Comparison of ENCODE assay signal across 20 mouse cellular contexts in genomic region chr5:35037438-35037837, GRCm38 (mm10). TPM values are rescaled to one million over a fixed set of nuclear protein-coding genes. Genes with fewer than 3 reads are reported as not detected.
DNase-seq lines count a peak whose midpoint lies in the region; ATAC-seq and TF ChIP-seq lines count a peak whose summit lies in the region.
"Had no signal": no experiment of that assay in that cellular context is flagged by ENCODE, and none has a peak within 500 bp of the region (broad histone marks: within the 10 kb centered on the region; RNA-seq: fewer than 3 reads in every experiment).

No protein-coding gene starts in this region.

- H3K4me3 ChIP-seq in heart, embryonic 10.5 days, result no peak overlapping the region
- no peak overlapping the region for H3K4me3 ChIP-seq in stomach, embryonic 14.5 days (ENCODE audit: low read depth, low read length)
- no peak overlapping the region for H3K4me3 ChIP-seq in intestine, postnatal 0 days (ENCODE audit: low read depth, low read length)
- H3K4me3 ChIP-seq in left cerebral cortex, adult 2 months, result no peak overlapping the region
- H3K4me3 ChIP-seq: hindbrain, embryonic 15.5 days; kidney, embryonic 15.5 days; limb, embryonic 12.5 days had no signal

- TF ChIP-seq CTCF in intestine, postnatal 0 days (IDR thresholded peaks at IDR 0.05; ENCODE audit: low read depth), result no peak
- no peak for TF ChIP-seq CTCF in left cerebral cortex, adult 2 months (IDR thresholded peaks at IDR 0.05)

- intact Hi-C loops in left cerebral cortex, adult 2 months (cut with DNase I), result no loop called here

- H3K27ac ChIP-seq in heart, embryonic 10.5 days, result peak overlapping the region; percentile 26; the same call in 1 of the 2 replicates
- H3K27ac ChIP-seq in stomach, embryonic 14.5 days (ENCODE audit: low read length), result 0 out of 2 replicates have a peak overlapping the region, but pooled peaks have one; percentile 24
- H3K27ac ChIP-seq in intestine, postnatal 0 days (ENCODE audit: low read depth, low read length), result no peak overlapping the region
- no peak overlapping the region for H3K27ac ChIP-seq in left cerebral cortex, adult 2 months
- H3K27ac ChIP-seq: hindbrain, embryonic 15.5 days; kidney, embryonic 15.5 days; limb, embryonic 12.5 days; liver, embryonic 14.5 days had no signal

- no peak overlapping the region for H3K4me2 ChIP-seq in stomach, embryonic 14.5 days (replicated peaks; ENCODE audit: low read depth, low read length)
- H3K4me2 ChIP-seq in intestine, postnatal 0 days (replicated peaks; ENCODE audit: low read depth), result no peak overlapping the region
- H3K4me2 ChIP-seq: hindbrain, embryonic 15.5 days; kidney, embryonic 15.5 days; limb, embryonic 12.5 days had no signal

- ATAC-seq in stomach, embryonic 14.5 days (ENCODE audit: insufficient number of reproducible peaks, insufficient read depth, low FRiP score, low read depth), result no peak
- ATAC-seq in intestine, postnatal 0 days, result no peak
- ATAC-seq: forebrain, embryonic 16.5 days; intestine, embryonic 16.5 days had no signal

- H3K27me3 ChIP-seq in heart, embryonic 10.5 days (ENCODE audit: insufficient read depth, poor library complexity, severe bottlenecking), result no peaks in the 10 kb centered on the region
- no peaks in the 10 kb centered on the region for H3K27me3 ChIP-seq in stomach, embryonic 14.5 days (ENCODE audit: control insufficient read depth, insufficient read depth, low read length)
- no peaks in the 10 kb centered on the region for H3K27me3 ChIP-seq in intestine, postnatal 0 days (replicated peaks; ENCODE audit: control insufficient read depth, insufficient read depth, low read length)
- H3K27me3 ChIP-seq: hindbrain, embryonic 15.5 days; kidney, embryonic 15.5 days; limb, embryonic 12.5 days had no signal

- DNase-seq in heart, embryonic 10.5 days (ENCODE audit: low spot score), result no peak
- DNase-seq in heart, adult 9 months (ENCODE audit: low spot score in 2 of 2), result no peak
- DNase-seq in urinary bladder, adult 2 months (ENCODE audit: low spot score), result peak; percentile 50
- DNase-seq in urinary bladder, postnatal 25 days (ENCODE audit: low spot score), result no peak
- no peak for DNase-seq in T-cell, adult 2 months (ENCODE audit: low spot score)
- DNase-seq in left cerebral cortex, adult 2 months (ENCODE audit: extremely low spot score in 1 of 2, low spot score in 2 of 2), result no peak
- DNase-seq: cerebellum, adult 18-20 months; cerebellum, postnatal 25 days; embryo, embryonic 11 days; heart, postnatal 4 days; right cerebral cortex, adult 18-20 months; thymus, adult 2 months had no signal

- no peak overlapping the region for H3K9ac ChIP-seq in stomach, embryonic 14.5 days (replicated peaks; ENCODE audit: low read depth, low read length)
- H3K9ac ChIP-seq in intestine, postnatal 0 days (ENCODE audit: low read depth, low read length), result no peak overlapping the region
- H3K9ac ChIP-seq: hindbrain, embryonic 15.5 days; kidney, embryonic 15.5 days; limb, embryonic 12.5 days; liver, embryonic 14.5 days had no signal

- H3K36me3 ChIP-seq in heart, embryonic 10.5 days, result peaks cover 27% of the 10 kb centered on the region
- H3K36me3 ChIP-seq in stomach, embryonic 14.5 days (ENCODE audit: control insufficient read depth, insufficient read depth, low read length), result peaks cover 10% of the 10 kb centered on the region
- no peaks in the 10 kb centered on the region for H3K36me3 ChIP-seq in intestine, postnatal 0 days (ENCODE audit: control insufficient read depth, insufficient read depth)
- H3K36me3 ChIP-seq: hindbrain, embryonic 15.5 days had no signal

- peaks cover 34% of the 10 kb centered on the region for H3K4me1 ChIP-seq in heart, embryonic 10.5 days
- no peaks in the 10 kb centered on the region for H3K4me1 ChIP-seq in stomach, embryonic 14.5 days (ENCODE audit: control insufficient read depth, insufficient read depth, low read length)
- no peaks in the 10 kb centered on the region for H3K4me1 ChIP-seq in intestine, postnatal 0 days (replicated peaks; ENCODE audit: control insufficient read depth, insufficient read depth, low read length)
- H3K4me1 ChIP-seq: hindbrain, embryonic 15.5 days; limb, embryonic 12.5 days had no signal

- no peaks in the 10 kb centered on the region for H3K9me3 ChIP-seq in heart, embryonic 10.5 days
- no peaks in the 10 kb centered on the region for H3K9me3 ChIP-seq in stomach, embryonic 14.5 days (ENCODE audit: control insufficient read depth, low read depth, low read length)
- H3K9me3 ChIP-seq in intestine, postnatal 0 days (ENCODE audit: control insufficient read depth), result no peaks in the 10 kb centered on the region
- H3K9me3 ChIP-seq: hindbrain, embryonic 15.5 days; kidney, embryonic 15.5 days; limb, embryonic 12.5 days had no signal

RNA-seq across cellular contexts. Expression of gene Hgfac, which starts 3.9 kb away (rescaled TPM):
- 0.26 and 5.0 TPM in 2 replicates for polyA plus RNA-seq in heart, embryonic 10.5 days (2016; fragmentation: Nextera tagmentation; extraction: Ambion mirVana)
- polyA plus RNA-seq in urinary bladder, adult 2 months (2012; rRNA removed), result 8.2 and 12.5 TPM in 2 replicates
- polyA plus RNA-seq in stomach, embryonic 14.5 days (2014; fragmentation: Nextera tagmentation; extraction: Ambion mirVana), result 0.58 and 0.84 TPM in 2 replicates
- polyA plus RNA-seq in intestine, postnatal 0 days (2015; fragmentation: Nextera tagmentation; extraction: Ambion mirVana), result 8.2 and 10.5 TPM in 2 replicates
- 1 to 10 TPM in 1 of 2 experiments, under 1 TPM in 1; 0.87 to 1.7 TPM for total RNA-seq in left cerebral cortex, adult 2 months (2021)

RNA-seq across cellular contexts. Expression of gene Dok7, which starts 19.1 kb away (rescaled TPM):
- 2.3 and 4.4 TPM in 2 replicates for polyA plus RNA-seq in heart, embryonic 10.5 days (2016; fragmentation: Nextera tagmentation; extraction: Ambion mirVana)
- 5.7 and 7.5 TPM in 2 replicates for polyA plus RNA-seq in urinary bladder, adult 2 months (2012; rRNA removed)
- polyA plus RNA-seq in stomach, embryonic 14.5 days (2014; fragmentation: Nextera tagmentation; extraction: Ambion mirVana), result 0.71 and 0.73 TPM in 2 replicates
- polyA plus RNA-seq in intestine, postnatal 0 days (2015; fragmentation: Nextera tagmentation; extraction: Ambion mirVana), result 0.33 and 0.50 TPM in 2 replicates
- total RNA-seq in left cerebral cortex, adult 2 months (2021), result 10 to 100 TPM; 22.3 to 26.0 TPM

Comparison
In these comparisons a context has a peak if more than half of its experiments do, and no peak if none do; other contexts are left out.
1. H3K27ac ChIP-seq: peak in heart, embryonic 10.5 days (single experiment) and stomach, embryonic 14.5 days (single experiment); none in intestine, postnatal 0 days (single experiment) and left cerebral cortex, adult 2 months (single experiment).